Mouse (Mus musculus) testis, adult 2 months (tissue): Measurements from ENCODE around the gene Nudt14.

Source experiments
- CTCF ChIP-seq: fragments of 200-500 bp; IDR thresholded peaks from 2 replicates; pipeline ENCODE4 v1.5.1; 2012; ENCODE audit warnings: low read depth, mild to moderate bottlenecking, inconsistent platforms, low read length, moderate library complexity; ENCODE audit not compliant: control insufficient read depth, insufficient read depth, insufficient replicate concordance
- POLR2A ChIP-seq: fragments of 200-500 bp; IDR thresholded peaks from 2 replicates; pipeline ENCODE4 v1.6.1; 2012; ENCODE audit warnings: low read depth, mild to moderate bottlenecking, inconsistent platforms, low read length, moderate library complexity; ENCODE audit not compliant: control insufficient read depth

GRCm38 (mm10) chr12:112937906-112938305, 4.0 kb downstream of the Nudt14 start:
- TF ChIP-seq CTCF (no peak), POLR2A (no peak)
